Mouse (Mus musculus) intestine, postnatal 0 days (tissue): Measurements from ENCODE around the gene Asb18. TPM values are rescaled to one million over a fixed set of nuclear protein-coding genes. Genes with fewer than 3 reads are reported as not detected.

Source experiments
- ATAC-seq: fragments of 200-750 bp; cut with Nextera tagmentation; 2 replicates; pipeline ENCODE4 v1.8.0; 2017; ENCODE audit warnings: mild to moderate bottlenecking, moderate TSS enrichment, moderate library complexity
- H3K27ac ChIP-seq: fragments of 300-500 bp; sonication (generic); 2 replicates; pipeline ENCODE4 v1.5.1; 2014; ENCODE audit warnings: mild to moderate bottlenecking, low read depth, low read length, moderate library complexity
- H3K27me3 ChIP-seq: fragments of 300-500 bp; sonication (generic); replicated peaks from 2 replicates; pipeline ENCODE4 v1.6.1; 2014; ENCODE audit warnings: low read length, mixed read lengths; ENCODE audit not compliant: control insufficient read depth, insufficient read depth
- H3K36me3 ChIP-seq: fragments of 300-500 bp; sonication (generic); 2 replicates; pipeline ENCODE4 v1.6.1; 2014; ENCODE audit warnings: mild to moderate bottlenecking, moderate library complexity; ENCODE audit not compliant: control insufficient read depth, insufficient read depth
- H3K4me1 ChIP-seq: fragments of 300-500 bp; sonication (generic); replicated peaks from 2 replicates; pipeline ENCODE4 v1.6.1; 2014; ENCODE audit warnings: antibody characterized with exemption, low read length, mixed read lengths; ENCODE audit not compliant: control insufficient read depth, insufficient read depth
- H3K4me2 ChIP-seq: fragments of 300-500 bp; sonication (generic); replicated peaks from 2 replicates; pipeline ENCODE4 v1.6.1; 2014; ENCODE audit warnings: low read depth, mild to moderate bottlenecking, moderate library complexity
- H3K4me3 ChIP-seq: fragments of 300-500 bp; sonication (generic); 2 replicates; pipeline ENCODE4 v1.5.1; 2014; ENCODE audit warnings: low read depth, low read length
- H3K9ac ChIP-seq: fragments of 300-500 bp; sonication (generic); 2 replicates; pipeline ENCODE4 v1.6.1; 2014; ENCODE audit warnings: mild to moderate bottlenecking, low read depth, low read length
- H3K9me3 ChIP-seq: fragments of 300-500 bp; sonication (generic); 2 replicates; pipeline ENCODE4 v1.6.1; 2016; ENCODE audit warnings: mixed run types; ENCODE audit not compliant: control insufficient read depth
- CTCF ChIP-seq: sonication (generic); IDR thresholded peaks from 2 replicates; pipeline ENCODE4 v1.5.1; 2016; ENCODE audit warnings: low read depth, mild to moderate bottlenecking, control low read depth, antibody characterized with exemption, moderate library complexity
- WGBS: fragments of 180-500 bp; shearing (Covaris S2); extraction: QIAGEN DNeasy Blood & Tissue Kit; methylation state at CpG from one replicate; pipeline ENCODE4 v1.1.7; 2014; 5-methylcytosine and 5-hydroxymethylcytosine counted together
- polyA plus RNA-seq: library from polyadenylated mRNA; unstranded; fragments of >200 nt; fragmentation: Nextera tagmentation; extraction: Ambion mirVana; gene quantifications from 2 replicates; pipeline ENCODE4 v1.2.1, GENCODE M21; 2015

Asb18 gene
- polyA plus RNA-seq, 1 experiment from 2014 or later: not detected

- H3K9me3 ChIP-seq: no peaks in the 10 kb centered on the region
- ATAC-seq: no peak
- 80% methylated on average over 1 of the region's 1 CpGs for WGBS
- H3K27me3 ChIP-seq: no peaks in the 10 kb centered on the region
- no peak for TF ChIP-seq CTCF
- H3K27ac ChIP-seq: no peak overlapping the region
- H3K4me2 ChIP-seq: no peak overlapping the region
- no peak overlapping the region for H3K4me3 ChIP-seq
- H3K9ac ChIP-seq: no peak overlapping the region
- H3K36me3 ChIP-seq: no peaks in the 10 kb centered on the region
- no peaks in the 10 kb centered on the region for H3K4me1 ChIP-seq
These were observed 4.4 kb downstream of the Asb18 start for GRCm38 (mm10) chr1:90010077-90010476.

GRCm38 (mm10) chr1:90009188-90009587 lies 5.3 kb downstream of the Asb18 start:
- Histone ChIP-seq H3K4me3 (no peak overlapping the region), H3K36me3 (no peaks in the 10 kb centered on the region), H3K27ac (no peak overlapping the region), H3K27me3 (no peaks in the 10 kb centered on the region), H3K9me3 (no peaks in the 10 kb centered on the region), H3K4me2 (no peak overlapping the region), H3K9ac (no peak overlapping the region), H3K4me1 (no peaks in the 10 kb centered on the region)
- WGBS: 81% methylated on average over 3 of the region's 3 CpGs
- no peak for ATAC-seq
- TF ChIP-seq CTCF: no peak

DNA sequence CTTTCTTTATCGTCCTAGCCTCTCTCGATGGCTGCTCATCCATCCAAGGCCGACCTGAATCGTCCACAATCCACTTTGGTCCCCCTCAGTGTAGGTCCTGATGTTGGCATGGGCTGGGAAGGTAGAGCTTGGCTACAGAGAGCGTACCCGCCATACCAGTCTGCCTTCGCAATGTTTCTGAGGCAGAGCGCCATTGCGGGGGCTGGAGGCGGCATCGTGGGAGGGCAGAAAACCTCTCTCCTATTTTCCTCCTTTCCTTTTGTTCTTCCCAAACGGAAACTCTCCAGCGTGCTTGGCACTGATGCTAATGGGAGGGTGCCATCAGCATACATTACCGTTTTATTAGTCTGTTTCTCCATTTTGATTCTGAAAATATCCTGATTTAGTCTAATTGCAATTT lies 7.8 kb downstream of the Asb18 start:
- no peak for ATAC-seq
- H3K27me3 ChIP-seq: no peaks in the 10 kb centered on the region
- TF ChIP-seq CTCF: no peak
- 72% methylated on average over 14 of the region's 14 CpGs for WGBS
- H3K36me3 ChIP-seq: no peaks in the 10 kb centered on the region
- H3K4me3 ChIP-seq: no peak overlapping the region
- no peak overlapping the region for H3K4me2 ChIP-seq
- H3K9ac ChIP-seq: no peak overlapping the region
- no peak overlapping the region for H3K27ac ChIP-seq
- no peaks in the 10 kb centered on the region for H3K9me3 ChIP-seq
- H3K4me1 ChIP-seq: no peaks in the 10 kb centered on the region

DNA sequence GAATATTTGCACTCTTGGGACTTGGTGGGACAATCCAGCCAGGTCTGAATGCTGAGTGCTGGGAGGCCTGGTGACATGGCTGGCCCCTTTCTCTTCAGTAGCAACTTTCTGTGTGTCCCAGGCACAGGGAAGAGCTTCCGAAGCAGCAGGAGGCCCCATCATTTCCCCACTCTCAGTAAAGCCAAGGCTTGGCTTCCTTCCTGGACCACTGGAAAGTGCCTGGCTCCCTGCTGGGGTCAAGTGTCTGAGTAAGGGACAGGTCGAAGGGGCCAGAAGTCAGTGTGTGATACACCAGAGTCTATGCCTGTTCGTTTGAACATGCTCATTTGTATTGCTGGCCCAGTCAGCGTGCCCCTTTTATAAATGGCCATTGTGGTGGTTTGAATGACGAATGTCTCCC lies 13.5 kb downstream of the Asb18 start:
- Histone ChIP-seq H3K4me1 (no peaks in the 10 kb centered on the region), H3K4me3 (no peak overlapping the region), H3K9me3 (no peaks in the 10 kb centered on the region), H3K27me3 (peaks cover 3% of the 10 kb centered on the region; the same call in 1 of the 2 replicates), H3K36me3 (no peaks in the 10 kb centered on the region), H3K9ac (no peak overlapping the region), H3K4me2 (no peak overlapping the region), H3K27ac (no peak overlapping the region)
- no peak for TF ChIP-seq CTCF
- 50% methylated on average over 5 of the region's 5 CpGs for WGBS
- ATAC-seq: no peak

DNA sequence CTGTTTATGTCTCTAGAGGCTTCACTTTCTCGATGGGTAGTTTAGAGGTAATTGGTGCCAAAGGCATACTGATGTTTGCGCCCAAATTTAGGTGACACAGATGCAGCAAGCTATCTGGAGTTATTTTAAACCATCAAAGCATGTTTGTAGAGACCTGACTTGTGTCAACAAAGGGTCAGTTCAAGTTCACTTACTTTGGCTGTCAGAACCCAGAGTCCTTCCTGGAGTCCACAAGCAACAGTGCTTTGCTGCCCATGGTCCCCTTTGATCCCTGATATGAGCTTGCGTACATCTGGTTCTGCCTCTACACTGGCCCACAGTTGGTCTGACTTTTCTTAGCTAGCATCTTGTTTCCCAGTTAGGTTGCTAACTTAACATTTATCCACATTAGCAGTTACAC lies 14.6 kb downstream of the Asb18 start:
- TF ChIP-seq CTCF: no peak
- Histone ChIP-seq H3K9me3 (no peaks in the 10 kb centered on the region), H3K4me2 (no peak overlapping the region), H3K27me3 (peaks cover 3% of the 10 kb centered on the region; the same call in 1 of the 2 replicates), H3K4me3 (no peak overlapping the region), H3K36me3 (no peaks in the 10 kb centered on the region), H3K4me1 (no peaks in the 10 kb centered on the region), H3K27ac (no peak overlapping the region), H3K9ac (no peak overlapping the region)
- 75% methylated on average over 3 of the region's 3 CpGs for WGBS
- ATAC-seq: no peak

- peaks cover 3% of the 10 kb centered on the region; the same call in 1 of the 2 replicates for H3K27me3 ChIP-seq
- H3K4me3 ChIP-seq: no peak overlapping the region
- no peaks in the 10 kb centered on the region for H3K36me3 ChIP-seq
- H3K9ac ChIP-seq: no peak overlapping the region
- TF ChIP-seq CTCF: no peak
- H3K27ac ChIP-seq: no peak overlapping the region
- no peaks in the 10 kb centered on the region for H3K4me1 ChIP-seq
- H3K9me3 ChIP-seq: no peaks in the 10 kb centered on the region
- no peak overlapping the region for H3K4me2 ChIP-seq
- no peak for ATAC-seq
- 74% methylated on average over 2 of the region's 2 CpGs for WGBS
These were observed 15.8 kb downstream of the Asb18 start for GRCm38 (mm10) chr1:89998696-89999095.

GRCm38 (mm10) chr1:89998076-89998475 lies 16.4 kb downstream of the Asb18 start:
- Histone ChIP-seq H3K9me3 (no peaks in the 10 kb centered on the region), H3K27me3 (peaks cover 7% of the 10 kb centered on the region; the same call in 1 of the 2 replicates), H3K9ac (no peak overlapping the region), H3K4me3 (no peak overlapping the region), H3K36me3 (no peaks in the 10 kb centered on the region), H3K27ac (no peak overlapping the region), H3K4me1 (no peaks in the 10 kb centered on the region), H3K4me2 (no peak overlapping the region)
- no peak for TF ChIP-seq CTCF
- ATAC-seq: no peak
- WGBS: 57% methylated on average over 7 of the region's 7 CpGs
